Mouse (Mus musculus): ENCODE data around the gene Brd7. TPM values are rescaled to one million over a fixed set of nuclear protein-coding genes. Genes with fewer than 3 reads are reported as not detected.
A peak's percentile ranks its signal among the peaks of the same experiment; 100 is the strongest.

The Brd7 gene
- polyA plus RNA-seq, 1 experiment from 2014 or later: 88.3 TPM

GRCm38 (mm10) chr8:88297976-88298732 is 63.8 kb downstream of the Brd7 start:
- H3K27ac ChIP-seq (ENCODE audit: low read depth, low read length): no peak overlapping the region
- DNase-seq (ENCODE audit: low spot score) (no peak), ATAC-seq (ENCODE audit: insufficient read depth, low FRiP score, low TSS enrichment) (no peak)
- no peak overlapping the region for H3K4me3 ChIP-seq (ENCODE audit: low read depth, low read length)
- H3K4me1 ChIP-seq (ENCODE audit: control insufficient read depth, insufficient read depth, low read length): no peaks in the 10 kb centered on the region
- H3K27me3 ChIP-seq (ENCODE audit: control insufficient read depth, insufficient read depth, low read length): no peaks in the 10 kb centered on the region
- no peak overlapping the region for H3K9ac ChIP-seq (ENCODE audit: low read length)
- H3K4me2 ChIP-seq (ENCODE audit: low read depth): no peak overlapping the region
- WGBS: 59% methylated on average over 12 of the region's 12 CpGs
- no peaks in the 10 kb centered on the region for H3K36me3 ChIP-seq (ENCODE audit: control insufficient read depth, insufficient read depth, low read length)
- no peaks in the 10 kb centered on the region for H3K9me3 ChIP-seq (ENCODE audit: control insufficient read depth, low read length)

GRCm38 (mm10) chr8:88294977-88295376 is 67.0 kb downstream of the Brd7 start:
- Histone ChIP-seq H3K27me3 (ENCODE audit: control insufficient read depth, insufficient read depth, low read length) (no peaks in the 10 kb centered on the region), H3K27ac (ENCODE audit: low read depth, low read length) (no peak overlapping the region), H3K4me1 (ENCODE audit: control insufficient read depth, insufficient read depth, low read length) (no peaks in the 10 kb centered on the region), H3K9me3 (ENCODE audit: control insufficient read depth, low read length) (no peaks in the 10 kb centered on the region), H3K4me2 (ENCODE audit: low read depth) (no peak overlapping the region), H3K36me3 (ENCODE audit: control insufficient read depth, insufficient read depth, low read length) (no peaks in the 10 kb centered on the region), H3K4me3 (ENCODE audit: low read depth, low read length) (no peak overlapping the region), H3K9ac (ENCODE audit: low read length) (no peak overlapping the region)
- no peak for DNase-seq (ENCODE audit: low spot score)
- WGBS: 85% methylated on average over 2 of the region's 2 CpGs
- no peak for ATAC-seq (ENCODE audit: insufficient read depth, low FRiP score, low TSS enrichment)

GRCm38 (mm10) chr8:88293590-88294356 is 68.2 kb downstream of the Brd7 start:
- WGBS: 84% methylated on average over 9 of the region's 9 CpGs
- Histone ChIP-seq H3K27me3 (ENCODE audit: control insufficient read depth, insufficient read depth, low read length) (no peaks in the 10 kb centered on the region), H3K4me2 (ENCODE audit: low read depth) (no peak overlapping the region), H3K9me3 (ENCODE audit: control insufficient read depth, low read length) (no peaks in the 10 kb centered on the region), H3K36me3 (ENCODE audit: control insufficient read depth, insufficient read depth, low read length) (no peaks in the 10 kb centered on the region), H3K9ac (ENCODE audit: low read length) (no peak overlapping the region), H3K27ac (ENCODE audit: low read depth, low read length) (no peak overlapping the region), H3K4me1 (ENCODE audit: control insufficient read depth, insufficient read depth, low read length) (no peaks in the 10 kb centered on the region), H3K4me3 (ENCODE audit: low read depth, low read length) (no peak overlapping the region)
- DNase-seq (ENCODE audit: low spot score) (no peak), ATAC-seq (ENCODE audit: insufficient read depth, low FRiP score, low TSS enrichment) (no peak)

GRCm38 (mm10) chr8:88292926-88293325 is 69.1 kb downstream of the Brd7 start:
- Histone ChIP-seq H3K27ac (ENCODE audit: low read depth, low read length) (no peak overlapping the region), H3K36me3 (ENCODE audit: control insufficient read depth, insufficient read depth, low read length) (no peaks in the 10 kb centered on the region), H3K9ac (ENCODE audit: low read length) (no peak overlapping the region), H3K4me3 (ENCODE audit: low read depth, low read length) (no peak overlapping the region), H3K9me3 (ENCODE audit: control insufficient read depth, low read length) (no peaks in the 10 kb centered on the region), H3K4me2 (ENCODE audit: low read depth) (no peak overlapping the region), H3K27me3 (ENCODE audit: control insufficient read depth, insufficient read depth, low read length) (no peaks in the 10 kb centered on the region), H3K4me1 (ENCODE audit: control insufficient read depth, insufficient read depth, low read length) (no peaks in the 10 kb centered on the region)
- ATAC-seq (ENCODE audit: insufficient read depth, low FRiP score, low TSS enrichment): no peak
- WGBS: 71% methylated on average over 3 of the region's 3 CpGs
- no peak for DNase-seq (ENCODE audit: low spot score)

- H3K9me3 ChIP-seq (ENCODE audit: control insufficient read depth, low read length): no peaks in the 10 kb centered on the region
- no peaks in the 10 kb centered on the region for H3K4me1 ChIP-seq (ENCODE audit: control insufficient read depth, insufficient read depth, low read length)
- no peak overlapping the region for H3K4me3 ChIP-seq (ENCODE audit: low read depth, low read length)
- H3K9ac ChIP-seq (ENCODE audit: low read length): no peak overlapping the region
- no peak for DNase-seq (ENCODE audit: low spot score)
- no peak overlapping the region for H3K27ac ChIP-seq (ENCODE audit: low read depth, low read length)
- H3K36me3 ChIP-seq (ENCODE audit: control insufficient read depth, insufficient read depth, low read length): no peaks in the 10 kb centered on the region
- no peaks in the 10 kb centered on the region for H3K27me3 ChIP-seq (ENCODE audit: control insufficient read depth, insufficient read depth, low read length)
- H3K4me2 ChIP-seq (ENCODE audit: low read depth): no peak overlapping the region
- ATAC-seq (ENCODE audit: insufficient read depth, low FRiP score, low TSS enrichment): no peak
- WGBS: 84% methylated on average over 11 of the region's 11 CpGs
Measured at GRCm38 (mm10) chr8:88291305-88291690, 70.7 kb downstream of the Brd7 start.

- no peaks in the 10 kb centered on the region for H3K27me3 ChIP-seq (ENCODE audit: control insufficient read depth, insufficient read depth, low read length)
- no peak overlapping the region for H3K9ac ChIP-seq (ENCODE audit: low read length)
- no peak overlapping the region for H3K4me2 ChIP-seq (ENCODE audit: low read depth)
- no peak overlapping the region for H3K27ac ChIP-seq (ENCODE audit: low read depth, low read length)
- no peaks in the 10 kb centered on the region for H3K36me3 ChIP-seq (ENCODE audit: control insufficient read depth, insufficient read depth, low read length)
- no peak for DNase-seq (ENCODE audit: low spot score)
- no peak overlapping the region for H3K4me3 ChIP-seq (ENCODE audit: low read depth, low read length)
- WGBS: 86% methylated on average over 13 of the region's 13 CpGs
- ATAC-seq (ENCODE audit: insufficient read depth, low FRiP score, low TSS enrichment): no peak
- H3K9me3 ChIP-seq (ENCODE audit: control insufficient read depth, low read length): no peaks in the 10 kb centered on the region
- H3K4me1 ChIP-seq (ENCODE audit: control insufficient read depth, insufficient read depth, low read length): no peaks in the 10 kb centered on the region
Measured at GRCm38 (mm10) chr8:88290326-88291304, 71.4 kb downstream of the Brd7 start.

GRCm38 (mm10) chr8:88289901-88290300 is 72.1 kb downstream of the Brd7 start:
- DNase-seq (ENCODE audit: low spot score) (no peak), ATAC-seq (ENCODE audit: insufficient read depth, low FRiP score, low TSS enrichment) (no peak)
- WGBS: 50% methylated on average over 1 of the region's 1 CpGs

GRCm38 (mm10) chr8:88288622-88289242 is 73.3 kb downstream of the Brd7 start:
- 74% methylated on average over 12 of the region's 12 CpGs for WGBS

More at GRCm38 (mm10) chr8:88289901-88290300, 72.1 kb downstream of the Brd7 start:
- Histone ChIP-seq H3K4me1 (ENCODE audit: control insufficient read depth, insufficient read depth, low read length) (no peaks in the 10 kb centered on the region), H3K9ac (ENCODE audit: low read length) (no peak overlapping the region), H3K27me3 (ENCODE audit: control insufficient read depth, insufficient read depth, low read length) (no peaks in the 10 kb centered on the region), H3K4me2 (ENCODE audit: low read depth) (no peak overlapping the region), H3K9me3 (ENCODE audit: control insufficient read depth, low read length) (no peaks in the 10 kb centered on the region), H3K36me3 (ENCODE audit: control insufficient read depth, insufficient read depth, low read length) (no peaks in the 10 kb centered on the region), H3K27ac (ENCODE audit: low read depth, low read length) (no peak overlapping the region), H3K4me3 (ENCODE audit: low read depth, low read length) (no peak overlapping the region)

More at GRCm38 (mm10) chr8:88288622-88289242, 73.3 kb downstream of the Brd7 start:
- Histone ChIP-seq H3K27me3 (ENCODE audit: control insufficient read depth, insufficient read depth, low read length) (no peaks in the 10 kb centered on the region), H3K9me3 (ENCODE audit: control insufficient read depth, low read length) (no peaks in the 10 kb centered on the region), H3K9ac (ENCODE audit: low read length) (0 out of 2 replicates have a peak overlapping the region, but pooled peaks have one; percentile 14), H3K27ac (ENCODE audit: low read depth, low read length) (no peak overlapping the region), H3K4me2 (ENCODE audit: low read depth) (no peak overlapping the region), H3K4me1 (ENCODE audit: control insufficient read depth, insufficient read depth, low read length) (no peaks in the 10 kb centered on the region), H3K36me3 (ENCODE audit: control insufficient read depth, insufficient read depth, low read length) (no peaks in the 10 kb centered on the region), H3K4me3 (ENCODE audit: low read depth, low read length) (no peak overlapping the region)
- ATAC-seq (ENCODE audit: insufficient read depth, low FRiP score, low TSS enrichment) (no peak), DNase-seq (ENCODE audit: low spot score) (no peak)

Measured in neural tube, embryonic 11.5 days (tissue).